14 mouse cellular contexts compared by ENCODE assay signal in genomic region chr10:83328791-83329190, GRCm38 (mm10).
"Had no signal": no experiment of that assay in that cellular context is flagged by ENCODE, and none has a peak within 500 bp of the region (broad histone marks: within the 10 kb centered on the region; RNA-seq: fewer than 3 reads in every experiment).

No protein-coding gene starts in this region.

- H3K36me3 ChIP-seq: limb, embryonic 12.5 days; liver, embryonic 13.5 days; midbrain, embryonic 12.5 days; neural tube, embryonic 13.5 days had no signal

- DNase-seq: kidney, adult 8-10 months; kidney, postnatal 25 days; layer of hippocampus, postnatal 36 days; liver; liver, embryonic 13.5 days; liver, postnatal 0 days; right cerebral cortex, postnatal 14 days; thymus, adult 2 months; thymus, postnatal 25 days had no signal

- H3K9ac ChIP-seq: limb, embryonic 12.5 days; liver, embryonic 13.5 days; liver, postnatal 0 days; midbrain, embryonic 12.5 days; neural tube, embryonic 13.5 days had no signal

- ATAC-seq: intestine, embryonic 16.5 days; liver, postnatal 0 days; midbrain, embryonic 16.5 days had no signal

- H3K4me2 ChIP-seq: limb, embryonic 12.5 days; liver, embryonic 13.5 days; midbrain, embryonic 12.5 days; neural tube, embryonic 13.5 days had no signal

- H3K27ac ChIP-seq: limb, embryonic 12.5 days; liver, embryonic 13.5 days; midbrain, embryonic 12.5 days; neural tube, embryonic 13.5 days had no signal

- H3K4me1 ChIP-seq: limb, embryonic 12.5 days; liver, embryonic 13.5 days; midbrain, embryonic 12.5 days; neural tube, embryonic 13.5 days had no signal

- H3K4me3 ChIP-seq: limb, embryonic 12.5 days; liver, embryonic 13.5 days; midbrain, embryonic 12.5 days; neural tube, embryonic 13.5 days had no signal

- H3K27me3 ChIP-seq: neural tube, embryonic 13.5 days had no signal

- H3K9me3 ChIP-seq: limb, embryonic 12.5 days; liver, embryonic 13.5 days; midbrain, embryonic 12.5 days; neural tube, embryonic 13.5 days had no signal
